Mouse (Mus musculus) gastrocnemius, adult 2 months (tissue): ENCODE measurements at regions not wholly inside any gene's neighbourhood (a gene's known extent, or its start where the extent isn't known, plus 50 kb on each side); places are given as distances from the start of the nearest gene placed in this dataset.
A peak's percentile ranks its signal among the peaks of the same experiment; 100 is the strongest.

Experiments
- DNase-seq: peaks from one replicate; pipeline ENCODE4 v3.0.0; 2022
- H3K27ac ChIP-seq: fragments of 200-600 bp; 2 replicates; pipeline ENCODE4 v1.8.1; 2022; ENCODE audit warnings: mild to moderate bottlenecking
- H3K4me3 ChIP-seq: fragments of 200-600 bp; 2 replicates; pipeline ENCODE4 v1.8.1; 2022; ENCODE audit warnings: mild to moderate bottlenecking, moderate library complexity
- CTCF ChIP-seq: fragments of 200-600 bp; IDR thresholded peaks from 2 replicates; pipeline ENCODE4 v1.8.1; 2022; ENCODE audit warnings: antibody characterized with exemption, mild to moderate bottlenecking, moderate library complexity
- intact Hi-C: fragments of 180-260 bp; cut with DNase I; formaldehyde crosslinking; loops from one replicate; pipeline ENCODE4 v1.15.1; 2025

DNA sequence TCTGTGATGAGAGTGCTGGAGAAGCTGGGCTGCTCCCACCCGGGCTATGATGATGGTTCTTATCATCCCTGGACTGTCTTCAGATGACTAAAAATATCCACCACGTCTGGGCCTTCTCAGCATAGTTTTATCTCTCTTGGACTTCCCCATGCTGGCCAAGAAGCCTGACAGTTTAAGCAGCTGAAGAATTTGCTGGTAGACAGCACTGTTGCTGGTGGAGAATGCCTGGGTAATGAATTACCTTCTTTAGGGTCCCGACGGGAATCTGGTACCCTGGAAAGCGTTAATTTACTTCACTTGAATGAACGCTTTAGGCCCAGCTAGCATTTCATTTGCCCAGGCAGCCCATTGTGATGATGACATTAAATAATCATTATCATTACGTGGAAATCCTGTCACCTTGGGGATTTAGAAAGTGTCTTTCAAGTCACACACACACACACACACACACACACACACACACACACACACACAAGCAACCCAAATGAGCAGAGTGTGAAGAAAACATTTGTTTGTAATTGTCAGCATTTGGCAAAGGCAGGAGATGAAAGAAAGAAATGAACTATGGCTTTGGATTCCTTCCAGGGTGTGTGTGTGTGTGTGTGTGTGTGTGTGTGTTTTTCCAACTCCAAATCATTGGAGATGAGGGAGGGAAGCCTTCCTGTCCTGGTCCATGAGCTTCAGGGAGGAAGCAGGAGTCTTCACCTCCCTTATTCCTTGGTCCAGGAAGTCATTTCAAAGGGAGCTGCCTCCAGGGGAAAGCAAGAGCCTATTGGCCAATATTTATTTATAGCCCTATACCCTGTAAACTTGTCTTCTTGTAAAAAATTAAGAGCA lies 117.3 kb upstream of the Slc30a5 start:
- H3K27ac ChIP-seq, result no peak overlapping the region; the same call in 1 of the 2 replicates
- H3K4me3 ChIP-seq, result no peak overlapping the region
- DNase-seq, result no peak
- intact Hi-C loops, result no loop called here
- TF ChIP-seq CTCF, result no peak

DNA sequence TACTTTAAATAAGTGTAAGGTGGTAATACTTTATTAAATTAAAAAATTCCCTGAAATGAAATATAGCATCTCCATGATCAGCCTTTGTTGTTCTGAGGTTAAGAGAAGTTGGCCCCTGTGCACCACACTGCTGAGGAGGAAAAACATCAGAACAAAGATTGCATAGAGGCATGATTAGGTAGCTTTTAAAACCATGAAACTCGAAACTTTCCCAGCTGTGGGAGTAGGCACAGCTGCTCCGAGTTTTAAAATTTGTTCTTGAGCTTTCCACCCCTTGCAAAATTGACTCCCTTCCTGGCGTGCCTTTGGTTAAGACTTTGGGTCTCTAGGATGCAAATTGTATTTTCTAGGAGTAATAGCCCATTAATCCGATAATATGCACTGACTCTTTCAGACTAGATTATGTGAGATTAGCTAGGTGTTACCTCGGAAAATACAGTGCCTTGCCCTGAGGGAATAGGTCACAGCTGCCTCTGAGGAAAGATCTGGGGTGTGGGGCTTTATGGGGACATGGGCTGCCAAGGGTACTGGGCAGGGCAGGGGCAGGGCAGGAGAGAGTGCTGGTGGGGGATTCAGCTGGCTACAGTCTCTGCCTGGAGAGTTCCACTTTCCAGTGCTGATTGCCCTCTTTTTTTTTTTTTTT lies 110.1 kb upstream of the Slc30a5 start:
- H3K4me3 ChIP-seq, result no peak overlapping the region
- intact Hi-C loops, result no loop called here
- TF ChIP-seq CTCF, result no peak
- H3K27ac ChIP-seq, result no peak overlapping the region
- DNase-seq, result no peak

DNA sequence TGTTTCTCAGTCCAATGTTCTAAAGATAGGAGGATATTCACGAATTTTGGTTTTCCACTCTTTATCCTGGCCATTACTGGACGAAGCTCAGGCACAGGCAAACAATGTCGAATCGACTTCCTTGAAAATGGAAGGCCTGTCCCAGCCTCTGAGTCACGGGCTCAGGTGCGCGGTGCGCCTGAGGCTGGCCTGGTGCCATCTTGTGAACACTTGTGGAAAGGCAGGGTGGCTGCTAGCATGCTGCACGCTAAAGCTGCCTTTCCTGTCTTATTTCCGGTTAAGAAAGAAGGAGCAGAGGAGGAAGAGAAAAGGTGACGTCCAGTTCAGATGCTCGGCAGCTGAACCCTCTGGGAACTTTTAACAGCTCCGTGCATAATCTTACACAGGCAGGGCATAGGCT lies 107.6 kb upstream of the Slc30a5 start:
- Histone ChIP-seq H3K27ac (no peak overlapping the region), H3K4me3 (no peak overlapping the region)
- TF ChIP-seq CTCF, result no peak
- intact Hi-C loops, result no loop called here
- DNase-seq, result no peak

DNA sequence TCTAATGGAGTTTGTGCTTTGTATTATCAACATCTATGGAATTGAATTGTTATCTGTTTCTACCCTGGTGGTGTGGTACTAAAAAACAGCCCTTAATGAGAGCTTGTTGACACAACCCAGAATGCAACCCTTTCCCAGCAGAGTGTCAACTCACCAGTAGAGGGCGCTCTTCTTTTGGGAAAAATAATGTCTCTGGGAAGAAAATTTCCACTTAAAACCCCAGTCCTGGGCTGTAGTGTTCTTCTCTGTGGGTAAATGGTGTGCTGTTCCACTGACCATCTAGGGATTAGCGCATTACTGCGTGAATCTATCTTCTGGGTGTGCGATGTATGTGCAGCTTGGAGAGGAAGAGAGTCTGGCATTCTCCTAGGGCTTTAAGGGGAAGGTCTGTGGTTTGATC lies 106.5 kb upstream of the Slc30a5 start:
- intact Hi-C loops, result loop anchor here (1.0 kb wide), 1 partner anchor 756 kb away; no protein-coding TSS in a partner anchor

DNA sequence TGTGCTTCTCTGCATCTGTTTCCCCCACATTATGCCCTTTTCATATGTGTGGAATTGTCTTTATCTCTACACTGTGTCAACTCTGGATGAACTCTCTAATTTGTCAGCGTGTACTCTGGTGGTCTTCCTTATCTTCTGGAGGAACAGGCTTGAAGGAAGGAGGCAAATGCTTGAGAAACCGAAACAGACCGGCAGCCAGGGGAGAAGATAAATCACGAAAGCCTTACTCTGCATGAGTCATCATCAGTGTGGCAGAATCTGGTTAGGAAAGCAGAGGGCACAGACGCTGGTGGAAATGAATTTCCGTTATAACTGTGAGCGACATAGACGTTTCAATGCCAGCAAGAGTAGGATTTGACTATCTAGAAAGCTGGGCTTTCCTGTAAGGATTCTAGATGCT lies 100.0 kb upstream of the Slc30a5 start:
- DNase-seq, result no peak
- Histone ChIP-seq H3K4me3 (no peak overlapping the region), H3K27ac (no peak overlapping the region)
- TF ChIP-seq CTCF, result no peak
- intact Hi-C loops, result no loop called here

More for the DNA sequence above, 106.5 kb upstream of the Slc30a5 start:
- Histone ChIP-seq H3K27ac (no peak overlapping the region), H3K4me3 (no peak overlapping the region)
- DNase-seq, result peak; percentile 36
- peak; percentile 89 for TF ChIP-seq CTCF

DNA sequence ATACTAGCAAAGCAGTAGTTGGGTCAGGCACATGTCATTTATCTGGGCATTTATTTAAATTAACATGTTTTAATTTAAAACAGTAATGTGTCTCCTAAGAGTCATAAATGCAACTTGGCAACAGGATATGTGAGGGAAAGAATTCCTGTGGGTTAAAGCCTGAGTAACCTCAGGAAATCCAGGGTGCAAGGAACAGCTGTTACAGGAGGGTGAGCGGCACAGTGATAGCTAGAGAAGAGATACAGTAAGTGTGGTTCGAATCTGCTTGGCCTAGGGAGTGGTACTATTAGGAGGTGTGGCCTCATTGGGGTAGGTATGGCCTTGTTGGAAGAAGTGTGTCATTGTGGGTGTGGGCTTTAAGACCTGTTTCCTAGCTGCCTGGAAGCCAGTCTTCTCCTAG lies 66.3 kb upstream of the Slc30a5 start:
- Histone ChIP-seq H3K4me3 (no peak overlapping the region), H3K27ac (no peak overlapping the region)
- DNase-seq, result no peak
- intact Hi-C loops, result no loop called here
- no peak for TF ChIP-seq CTCF

DNA sequence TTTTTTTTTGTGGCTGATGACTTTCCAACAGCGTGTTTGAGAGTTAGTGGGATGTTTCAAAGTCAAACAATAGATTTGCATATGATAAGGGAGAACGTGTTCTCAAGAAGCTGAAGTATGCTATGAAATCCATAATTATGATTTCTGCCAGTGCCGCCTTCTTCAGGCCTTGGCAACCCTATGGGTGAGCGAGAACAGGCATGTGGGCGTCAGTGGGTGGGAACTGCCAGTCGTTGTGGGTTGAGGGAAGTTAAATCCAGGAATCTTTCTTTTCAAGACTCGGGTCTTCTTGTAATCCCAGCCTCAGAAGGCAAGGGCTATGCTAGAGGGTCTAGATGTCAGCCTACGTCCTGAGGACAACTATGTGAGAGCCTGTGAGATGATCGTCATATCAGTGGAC lies 60.6 kb upstream of the Slc30a5 start:
- intact Hi-C loops, result loop anchor here (2.0 kb wide), 1 partner anchor 801 kb away; no protein-coding TSS in a partner anchor
- TF ChIP-seq CTCF, result no peak
- no peak for DNase-seq
- Histone ChIP-seq H3K27ac (no peak overlapping the region), H3K4me3 (no peak overlapping the region)

DNA sequence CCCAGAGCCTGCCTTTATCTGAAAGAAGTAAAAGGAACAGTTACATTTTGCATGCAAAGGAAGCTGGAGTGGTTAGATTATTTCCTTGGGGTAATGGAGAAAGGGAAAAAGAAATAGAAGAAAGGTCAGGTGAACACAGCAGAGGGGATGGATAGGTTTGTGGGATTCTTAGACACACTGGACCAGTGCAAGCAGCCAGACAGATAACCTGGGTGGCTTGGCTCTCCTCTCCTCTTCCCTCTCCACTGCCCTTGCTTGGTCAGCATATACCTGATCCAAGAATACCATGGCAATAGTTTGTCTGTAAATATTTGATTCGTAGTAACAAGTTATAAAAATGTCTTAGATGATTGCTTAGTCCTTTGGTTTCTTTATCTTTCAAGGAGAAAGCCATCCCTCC lies 59.9 kb upstream of the Slc30a5 start:
- H3K4me3 ChIP-seq, result no peak overlapping the region; the same call in 1 of the 2 replicates
- no peak overlapping the region for H3K27ac ChIP-seq
- no peak for TF ChIP-seq CTCF
- intact Hi-C loops, result loop anchor here (2.0 kb wide), 1 partner anchor 802 kb away; no protein-coding TSS in a partner anchor
- DNase-seq, result no peak

DNA sequence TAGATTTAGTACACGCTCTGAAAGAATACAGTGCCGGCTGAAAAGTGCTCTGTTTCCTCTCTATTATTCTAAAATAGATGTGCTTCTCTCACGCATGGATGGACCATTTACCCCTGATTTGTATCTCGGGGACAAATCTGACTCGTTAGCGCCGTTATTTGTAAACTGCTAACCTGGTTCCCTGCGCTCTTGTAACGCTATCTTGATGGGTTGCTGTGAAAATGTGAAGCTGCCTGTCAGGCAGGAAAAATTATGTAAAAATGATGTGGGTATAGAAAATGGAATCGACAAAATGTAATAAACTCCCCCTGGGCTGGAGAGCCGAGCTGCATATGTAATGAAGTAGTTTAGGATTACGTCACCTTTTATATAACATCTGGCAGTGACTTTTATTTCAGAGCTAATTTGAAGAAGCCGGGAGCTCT lies 59.4 kb upstream of the Slc30a5 start:
- intact Hi-C loops, result loop anchor here (2.0 kb wide), 1 partner anchor 802 kb away; no protein-coding TSS in a partner anchor
- peak overlapping the region; percentile 41; the same call in 1 of the 2 replicates for H3K27ac ChIP-seq
- TF ChIP-seq CTCF, result no peak
- DNase-seq, result no peak
- peak overlapping the region; percentile 44 for H3K4me3 ChIP-seq

DNA sequence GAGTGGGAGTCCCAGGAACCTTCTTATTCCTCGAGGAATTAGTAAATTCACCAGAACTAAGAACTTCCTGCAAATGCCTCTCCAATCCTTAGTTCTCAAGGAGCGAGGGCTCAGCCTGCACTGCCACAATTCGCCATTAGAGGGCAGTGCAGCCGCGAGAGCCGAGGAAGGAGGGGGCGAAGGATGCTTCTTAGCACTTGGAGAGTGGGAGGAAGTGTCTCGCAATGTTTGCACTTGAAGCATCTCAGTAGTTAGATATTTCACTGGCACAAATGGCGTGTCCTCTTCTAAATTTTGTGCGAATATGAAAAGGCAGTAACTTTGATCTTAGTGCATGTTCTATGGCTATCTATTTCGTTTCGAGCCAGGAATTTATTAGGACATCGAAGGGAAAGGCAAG lies 59.0 kb upstream of the Slc30a5 start:
- H3K27ac ChIP-seq, result peak overlapping the region; percentile 41; the same call in 1 of the 2 replicates
- peak; percentile 73 for DNase-seq
- peak; percentile 96 for TF ChIP-seq CTCF
- intact Hi-C loops, result loop anchor here (2.0 kb wide), 1 partner anchor 803 kb away; no protein-coding TSS in a partner anchor
- peak overlapping the region; percentile 44 for H3K4me3 ChIP-seq

DNA sequence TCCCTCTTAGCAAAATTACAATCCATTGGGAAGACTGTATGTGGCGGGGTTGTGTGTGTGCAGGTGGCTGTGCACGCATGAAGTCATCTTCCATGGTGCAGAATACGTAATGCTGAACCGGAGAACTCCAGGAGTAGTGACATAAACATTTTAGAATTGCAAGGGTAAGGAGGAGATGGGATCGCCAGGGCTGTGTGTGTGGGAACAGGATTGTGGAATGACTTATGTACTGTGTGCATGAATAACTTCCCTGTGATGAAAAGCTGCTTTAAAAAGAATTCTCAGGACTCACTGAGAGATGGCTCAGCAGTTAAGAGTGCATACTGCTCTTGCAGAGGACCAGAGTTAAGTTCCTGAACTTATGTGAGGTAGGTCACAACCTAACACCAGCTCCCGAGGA lies 57.2 kb upstream of the Slc30a5 start:
- intact Hi-C loops, result no loop called here
- DNase-seq, result no peak
- no peak overlapping the region for H3K27ac ChIP-seq
- TF ChIP-seq CTCF, result no peak
- H3K4me3 ChIP-seq, result no peak overlapping the region

DNA sequence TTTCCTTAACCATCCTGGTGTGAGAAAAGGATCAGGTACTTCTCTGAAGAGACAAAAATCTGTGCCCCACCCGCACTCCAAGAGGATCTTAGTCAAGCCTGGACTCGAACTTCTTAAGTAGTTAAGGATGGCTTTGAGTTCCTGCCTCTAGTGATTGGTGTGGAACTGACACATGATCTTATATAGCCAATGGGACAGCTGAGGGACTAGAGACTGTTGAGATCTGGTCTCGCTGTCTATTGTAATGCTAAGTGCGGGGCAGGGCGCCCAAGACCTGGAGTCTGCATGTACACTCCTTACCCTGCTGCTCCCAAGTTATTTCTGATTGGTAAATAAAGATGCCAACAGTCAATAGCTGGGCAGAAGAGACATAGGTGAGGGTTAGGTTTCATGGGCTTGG lies 55.3 kb upstream of the Slc30a5 start:
- intact Hi-C loops, result no loop called here
- Histone ChIP-seq H3K4me3 (no peak overlapping the region), H3K27ac (no peak overlapping the region)
- no peak for DNase-seq
- no peak for TF ChIP-seq CTCF

DNA sequence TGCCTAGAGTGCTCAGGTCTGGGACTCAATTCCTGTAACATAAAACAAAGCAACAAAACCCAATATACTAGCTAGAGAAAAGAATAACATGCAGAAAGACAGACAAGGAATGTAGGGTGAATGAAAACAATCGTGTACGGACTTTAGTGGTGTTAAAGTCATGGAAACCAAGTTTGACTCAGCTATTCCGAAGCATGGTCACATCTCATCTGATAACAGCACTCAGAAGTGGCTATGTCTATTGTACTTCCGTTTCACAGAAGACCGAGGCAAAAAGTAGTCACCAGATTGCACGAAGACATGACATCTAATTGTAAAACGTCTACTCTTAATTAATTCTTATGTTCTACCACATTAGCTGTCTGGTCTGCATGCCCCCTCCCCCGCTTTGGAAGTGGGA lies 50.5 kb upstream of the Slc30a5 start:
- H3K27ac ChIP-seq, result no peak overlapping the region
- H3K4me3 ChIP-seq, result no peak overlapping the region
- DNase-seq, result no peak
- intact Hi-C loops, result no loop called here
- TF ChIP-seq CTCF, result no peak
